Mouse (Mus musculus) T-cell, adult 2 months (primary cell): ENCODE measurements around the gene Foxl2.

ENCODE experiments used
- DNase-seq: peaks from one replicate; pipeline ENCODE4 v3.0.0; 2022; ENCODE audit warnings: low spot score

The Foxl2 gene

GRCm38 (mm10) chr9:98962478-98963142, 7.5 kb downstream of the Foxl2 start:
- DNase-seq: no peak

GRCm38 (mm10) chr9:98963661-98964060, 8.6 kb downstream of the Foxl2 start:
- no peak for DNase-seq

- DNase-seq: no peak
Measured at GRCm38 (mm10) chr9:98965084-98965483, 10.0 kb downstream of the Foxl2 start.

- no peak for DNase-seq
Measured at GRCm38 (mm10) chr9:98973101-98973521, 18.0 kb downstream of the Foxl2 start.

- no peak for DNase-seq
Measured at GRCm38 (mm10) chr9:98973561-98973960, 18.5 kb downstream of the Foxl2 start.

GRCm38 (mm10) chr9:98974898-98975297, 19.8 kb downstream of the Foxl2 start:
- DNase-seq: no peak

GRCm38 (mm10) chr9:98976081-98976480, 21.0 kb downstream of the Foxl2 start:
- no peak for DNase-seq

GRCm38 (mm10) chr9:98976520-98976919, 21.4 kb downstream of the Foxl2 start:
- DNase-seq: no peak

GRCm38 (mm10) chr9:98979431-98980416, 24.6 kb downstream of the Foxl2 start:
- DNase-seq: peak; percentile 93

- peak; percentile 100 for DNase-seq
Measured at GRCm38 (mm10) chr9:98985800-98986475, 30.9 kb downstream of the Foxl2 start, which contains the start of gene Faim. TSS of gene Faim (plus strand) at chr9:98986373.

- DNase-seq: no peak
Measured at GRCm38 (mm10) chr9:98986476-98987096, 31.5 kb downstream of the Foxl2 start.

- no peak for DNase-seq
Measured at GRCm38 (mm10) chr9:98987131-98987530, 32.0 kb downstream of the Foxl2 start.

GRCm38 (mm10) chr9:98994103-98994502, 39.0 kb downstream of the Foxl2 start:
- no peak for DNase-seq

- DNase-seq: no peak
Measured at GRCm38 (mm10) chr9:98999881-99000339, 44.8 kb downstream of the Foxl2 start.

- no peak for DNase-seq
Measured at GRCm38 (mm10) chr9:99001326-99001725, 46.2 kb downstream of the Foxl2 start.
